Mouse (Mus musculus) heart, embryonic 15.5 days (tissue): ENCODE measurements at regions not wholly inside any gene's neighbourhood (a gene's known extent, or its start where the extent isn't known, plus 50 kb on each side); places are given as distances from the start of the nearest gene placed in this dataset.
A peak's percentile ranks its signal among the peaks of the same experiment; 100 is the strongest.

ENCODE experiments used
- ATAC-seq: fragments of 200-750 bp; cut with Nextera tagmentation; replicated peaks from 2 replicates; pipeline ENCODE4 v1.8.0; 2017; ENCODE audit warnings: low read depth, moderate TSS enrichment; ENCODE audit not compliant: insufficient number of reproducible peaks, insufficient read depth, low FRiP score
- H3K27ac ChIP-seq: fragments of 300-500 bp; sonication (generic); 2 replicates; pipeline ENCODE4 v1.5.1; 2015; ENCODE audit warnings: mild to moderate bottlenecking, inconsistent platforms
- H3K27me3 ChIP-seq: fragments of 300-500 bp; sonication (generic); 2 replicates; pipeline ENCODE4 v1.6.1; 2015; ENCODE audit warnings: inconsistent platforms
- H3K36me3 ChIP-seq: fragments of 300-500 bp; sonication (generic); 2 replicates; pipeline ENCODE4 v1.6.1; 2015; ENCODE audit warnings: mild to moderate bottlenecking, inconsistent platforms
- H3K4me1 ChIP-seq: fragments of 300-500 bp; sonication (generic); replicated peaks from 2 replicates; pipeline ENCODE4 v1.6.1; 2015; ENCODE audit warnings: inconsistent platforms
- H3K4me2 ChIP-seq: fragments of 300-500 bp; sonication (generic); 2 replicates; pipeline ENCODE4 v1.6.1; 2015; ENCODE audit warnings: inconsistent platforms, mild to moderate bottlenecking, moderate library complexity
- H3K4me3 ChIP-seq: fragments of 300-500 bp; sonication (generic); 2 replicates; pipeline ENCODE4 v1.5.1; 2015; ENCODE audit warnings: mild to moderate bottlenecking, inconsistent platforms
- H3K9ac ChIP-seq: fragments of 300-500 bp; sonication (generic); 2 replicates; pipeline ENCODE4 v1.6.1; 2015; ENCODE audit warnings: mild to moderate bottlenecking, inconsistent platforms
- H3K9me3 ChIP-seq: fragments of 300-500 bp; sonication (generic); replicated peaks from 2 replicates; pipeline ENCODE4 v1.6.1; 2016; ENCODE audit warnings: inconsistent platforms
- WGBS: fragments of 180-500 bp; shearing (Covaris S2); methylation state at CpG from one replicate; pipeline ENCODE4 v1.1.7; 2015; ENCODE audit warnings: mixed read lengths; 5-methylcytosine and 5-hydroxymethylcytosine counted together

DNA sequence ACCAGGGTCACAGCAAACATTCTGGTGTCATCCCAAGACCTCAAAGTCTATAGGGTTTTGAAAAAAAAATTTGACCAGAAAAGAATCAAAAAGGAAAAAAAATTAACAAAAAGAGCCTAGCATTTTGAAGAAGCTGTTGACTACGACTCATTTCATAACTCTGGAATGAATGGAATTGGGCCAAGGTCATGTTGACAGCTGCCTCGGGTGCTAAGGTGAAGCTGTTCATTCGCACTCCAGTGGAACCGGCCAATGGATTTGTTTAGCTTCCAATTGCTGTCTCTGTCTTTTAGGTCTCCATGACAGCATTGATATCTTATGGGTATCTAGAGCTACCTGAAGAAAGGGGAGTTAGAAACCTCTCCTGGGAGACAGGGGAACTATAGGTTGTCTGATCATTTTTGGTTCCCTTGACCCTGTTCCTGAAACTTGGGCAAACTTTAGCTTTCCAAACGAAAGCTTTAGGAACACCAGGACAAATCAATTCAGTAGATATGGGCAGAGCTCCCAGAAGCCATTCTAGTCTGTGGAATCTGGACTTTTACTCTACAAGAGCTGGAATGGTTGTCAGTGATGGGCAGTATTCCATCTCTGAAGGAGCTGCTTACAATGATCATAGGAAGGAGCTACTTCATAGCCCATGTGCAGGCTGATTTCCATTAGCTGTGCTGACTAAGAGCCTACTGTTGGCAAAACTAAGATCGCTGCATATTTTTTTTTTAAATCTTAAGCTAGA, 432.7 kb upstream of the Nr2f2 start:
- H3K27me3 ChIP-seq = no peaks in the 10 kb centered on the region
- 50% methylated on average over 6 of the region's 6 CpGs for WGBS

DNA sequence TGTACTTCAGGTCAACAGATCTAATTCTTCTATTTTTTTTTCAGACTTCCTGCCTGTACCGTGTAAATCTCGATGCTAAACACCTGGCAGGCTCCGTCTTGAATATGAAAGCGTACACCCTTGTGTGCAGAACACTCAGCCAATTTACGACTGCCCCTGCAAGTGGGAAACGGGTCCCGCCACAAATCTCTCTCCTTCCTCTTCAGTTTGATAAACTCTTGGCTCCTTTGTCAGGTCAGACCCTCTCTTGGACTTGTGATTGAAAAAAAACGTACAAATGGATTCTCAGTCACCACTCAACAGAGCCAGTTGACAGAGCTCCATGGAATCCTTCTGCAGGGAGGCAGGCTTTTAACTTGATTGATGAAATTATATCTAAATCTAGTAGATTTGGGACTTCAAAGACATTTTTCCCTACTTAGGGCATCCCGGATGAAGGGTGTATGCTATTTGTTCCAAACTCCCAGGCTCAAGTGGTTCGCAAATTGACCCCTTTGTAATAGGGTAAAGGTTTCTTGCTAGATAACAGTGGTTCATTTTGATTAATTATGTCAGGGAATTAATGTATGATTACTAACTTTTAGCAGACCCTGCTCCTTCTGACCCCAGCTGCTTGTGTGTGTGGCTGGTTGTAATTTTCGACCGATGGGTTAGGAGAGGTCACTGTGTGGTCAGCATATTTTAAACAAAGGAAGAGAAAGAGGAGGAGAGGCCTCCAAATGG, 429.7 kb upstream of the Nr2f2 start:
- ATAC-seq = no peak
- WGBS = 41% methylated on average over 12 of the region's 12 CpGs
- no peaks in the 10 kb centered on the region; the same call in 1 of the 2 replicates for H3K4me1 ChIP-seq
- no peak overlapping the region for H3K4me2 ChIP-seq
- H3K27me3 ChIP-seq = no peaks in the 10 kb centered on the region
- H3K27ac ChIP-seq = no peak overlapping the region
- H3K9ac ChIP-seq = no peak overlapping the region
- H3K4me3 ChIP-seq = no peak overlapping the region
- H3K9me3 ChIP-seq = no peaks in the 10 kb centered on the region
- H3K36me3 ChIP-seq = no peaks in the 10 kb centered on the region

More for the DNA sequence above, 432.7 kb upstream of the Nr2f2 start:
- Histone ChIP-seq H3K4me2 (no peak overlapping the region), H3K4me1 (no peaks in the 10 kb centered on the region; the same call in 1 of the 2 replicates), H3K36me3 (no peaks in the 10 kb centered on the region), H3K27ac (no peak overlapping the region), H3K9me3 (no peaks in the 10 kb centered on the region), H3K4me3 (no peak overlapping the region), H3K9ac (no peak overlapping the region)
- no peak for ATAC-seq

DNA sequence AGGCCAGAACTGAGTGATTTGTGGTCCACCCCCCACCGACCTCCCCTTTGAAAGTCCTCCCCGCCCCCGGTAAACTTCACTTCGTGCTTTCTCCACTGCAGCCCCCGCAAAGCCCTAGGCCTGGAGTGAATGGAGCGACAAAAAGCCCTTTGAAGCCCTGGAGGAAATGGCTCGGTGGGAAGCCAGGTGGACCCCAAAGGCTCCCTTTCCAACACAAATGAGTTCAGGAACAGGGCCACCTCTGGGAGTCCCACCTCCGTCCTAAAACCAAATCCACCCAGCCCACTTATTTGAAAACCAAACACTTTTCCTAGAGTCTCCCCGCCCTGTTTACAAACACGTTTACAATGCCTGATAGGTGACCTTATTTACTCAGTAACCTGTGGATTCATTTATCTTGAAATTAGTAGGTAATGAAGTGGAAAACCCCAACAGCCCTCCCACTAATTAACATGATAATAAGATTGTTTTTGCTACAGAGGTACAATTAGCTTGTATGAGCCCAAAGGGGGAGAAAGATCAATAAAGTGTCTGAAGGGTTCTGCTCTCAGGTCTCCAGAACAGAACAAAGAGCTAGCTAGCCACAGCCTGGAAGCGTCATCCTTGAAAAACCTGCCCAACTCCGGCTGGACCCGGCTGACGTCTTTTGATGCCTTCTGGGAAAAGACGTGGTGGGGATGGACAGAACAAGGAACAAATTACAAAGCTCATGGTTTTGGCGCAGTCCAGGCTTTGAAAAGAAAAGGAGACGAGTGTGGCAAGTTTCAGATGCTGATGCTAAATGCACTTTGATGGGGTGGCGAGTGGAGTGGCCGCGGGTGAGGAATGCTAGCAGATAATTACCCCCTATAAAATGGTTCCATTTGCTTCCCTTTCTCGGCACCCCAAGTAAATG, 422.6 kb upstream of the Nr2f2 start:
- Histone ChIP-seq H3K27me3 (no peaks in the 10 kb centered on the region), H3K9me3 (no peaks in the 10 kb centered on the region), H3K27ac (no peak overlapping the region), H3K4me1 (no peaks in the 10 kb centered on the region), H3K9ac (no peak overlapping the region), H3K4me3 (no peak overlapping the region), H3K4me2 (no peak overlapping the region; the same call in 1 of the 2 replicates), H3K36me3 (no peaks in the 10 kb centered on the region)
- no peak for ATAC-seq
- 22% methylated on average over 21 of the region's 21 CpGs for WGBS

DNA sequence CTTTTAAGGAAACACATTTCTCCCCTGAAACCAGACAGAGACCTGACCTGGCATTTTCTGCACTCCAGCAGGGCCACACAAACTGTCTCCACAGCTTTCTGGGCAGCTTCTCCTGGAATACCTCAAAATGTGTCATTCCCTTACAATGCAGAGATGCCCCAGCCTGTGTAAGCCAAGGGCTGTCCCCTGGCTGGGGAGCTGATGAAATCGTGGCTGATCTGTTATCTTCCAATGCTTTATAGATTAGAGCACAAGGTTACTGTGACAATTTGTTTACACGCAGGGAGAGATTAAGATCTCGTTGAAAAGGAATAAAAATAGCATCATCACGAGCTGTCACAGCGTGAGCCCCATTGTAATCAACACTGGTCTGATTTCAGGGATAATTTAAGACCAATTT, 421.4 kb upstream of the Nr2f2 start:
- Histone ChIP-seq H3K4me2 (no peak overlapping the region), H3K27me3 (no peaks in the 10 kb centered on the region), H3K4me3 (no peak overlapping the region), H3K27ac (no peak overlapping the region), H3K9ac (no peak overlapping the region), H3K9me3 (no peaks in the 10 kb centered on the region), H3K36me3 (no peaks in the 10 kb centered on the region), H3K4me1 (no peaks in the 10 kb centered on the region)
- no peak for ATAC-seq
- 33% methylated on average over 5 of the region's 5 CpGs for WGBS

DNA sequence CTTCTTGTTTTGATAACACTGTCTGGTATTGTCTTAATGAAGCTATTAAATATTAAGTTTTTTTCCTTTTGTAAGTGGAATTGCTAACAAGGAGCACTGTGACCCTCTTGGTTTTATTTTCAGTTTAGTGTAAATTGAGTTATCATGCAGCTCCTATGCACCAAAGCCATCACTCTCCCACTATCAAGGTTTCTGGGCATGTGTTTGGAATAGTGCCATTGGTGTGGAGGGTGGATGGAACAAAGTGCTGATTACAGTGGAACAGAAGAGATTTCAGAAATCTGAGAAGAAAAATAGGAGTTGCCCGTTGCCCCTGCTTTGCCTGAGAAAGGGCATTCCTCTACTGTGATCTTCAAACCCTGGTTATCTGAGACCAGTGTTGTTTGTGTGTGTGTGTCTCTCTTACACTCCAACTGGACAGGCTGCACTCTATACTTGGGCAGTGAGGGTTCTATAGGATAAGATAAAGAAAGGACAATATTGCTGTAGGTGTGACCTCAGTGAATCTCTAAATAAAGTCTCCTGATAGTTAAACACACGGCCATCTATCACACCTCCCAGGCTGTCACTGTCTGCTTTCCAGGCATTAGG, 414.3 kb upstream of the Nr2f2 start:
- no peak overlapping the region for H3K4me3 ChIP-seq
- no peaks in the 10 kb centered on the region for H3K9me3 ChIP-seq
- no peaks in the 10 kb centered on the region for H3K27me3 ChIP-seq
- H3K4me2 ChIP-seq = no peak overlapping the region
- ATAC-seq = peak; percentile 39; the same call in 1 of the 2 replicates
- H3K9ac ChIP-seq = no peak overlapping the region
- H3K36me3 ChIP-seq = no peaks in the 10 kb centered on the region
- H3K27ac ChIP-seq = no peak overlapping the region
- 13% methylated on average over 2 of the region's 2 CpGs for WGBS
- peaks cover 7% of the 10 kb centered on the region; the same call in 1 of the 2 replicates for H3K4me1 ChIP-seq

DNA sequence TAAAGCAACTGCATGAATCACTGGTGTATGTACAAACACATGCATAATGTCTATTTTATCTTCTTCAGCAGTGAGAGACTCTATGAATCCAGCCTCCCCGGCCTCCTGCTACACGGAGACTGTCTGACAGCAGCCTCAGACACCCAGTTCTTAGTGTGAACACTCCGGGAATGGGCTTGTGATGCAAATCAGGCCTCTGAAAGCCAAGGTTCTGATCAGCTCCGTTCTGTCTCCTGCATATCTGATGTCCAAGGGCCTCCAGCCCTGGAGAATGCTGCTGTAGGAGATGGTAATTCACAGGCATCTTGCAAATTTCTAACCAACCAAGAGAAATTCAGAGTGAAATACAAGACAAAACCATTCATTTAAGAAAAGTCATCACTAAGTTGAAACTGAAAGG, 411.2 kb upstream of the Nr2f2 start:
- no peak for ATAC-seq

DNA sequence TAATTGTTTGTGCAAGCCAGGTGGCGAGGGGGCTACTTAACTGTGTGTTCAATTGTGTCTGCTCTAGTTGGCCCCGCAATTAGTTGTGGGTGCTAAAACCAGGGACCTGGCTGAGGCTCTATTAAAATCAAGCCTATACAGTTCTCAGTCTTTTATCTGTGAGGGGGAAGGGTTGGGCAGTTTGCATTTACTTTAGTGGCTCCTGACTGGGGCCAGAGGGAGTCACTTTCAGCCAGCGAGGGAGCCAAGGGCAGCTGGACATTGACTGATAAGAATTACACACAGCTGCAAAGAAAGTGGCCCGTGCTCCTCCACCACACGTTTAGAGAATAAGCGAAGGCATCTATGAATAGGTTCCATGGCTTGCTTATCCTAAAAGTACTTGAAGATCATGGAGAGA, 403.1 kb upstream of the Nr2f2 start:
- ATAC-seq = no peak
- Histone ChIP-seq H3K4me2 (no peak overlapping the region), H3K9me3 (no peaks in the 10 kb centered on the region), H3K9ac (no peak overlapping the region), H3K36me3 (no peaks in the 10 kb centered on the region), H3K27me3 (no peaks in the 10 kb centered on the region), H3K4me3 (no peak overlapping the region), H3K27ac (no peak overlapping the region), H3K4me1 (peaks cover 4% of the 10 kb centered on the region)
- 48% methylated on average over 6 of the region's 6 CpGs for WGBS

More for the DNA sequence above, 411.2 kb upstream of the Nr2f2 start:
- no peak overlapping the region for H3K4me3 ChIP-seq
- peaks cover 7% of the 10 kb centered on the region; the same call in 1 of the 2 replicates for H3K4me1 ChIP-seq
- WGBS = 51% methylated on average over 4 of the region's 4 CpGs
- no peak overlapping the region for H3K27ac ChIP-seq
- H3K36me3 ChIP-seq = no peaks in the 10 kb centered on the region
- no peak overlapping the region for H3K9ac ChIP-seq
- H3K4me2 ChIP-seq = no peak overlapping the region
- no peaks in the 10 kb centered on the region for H3K27me3 ChIP-seq
- no peaks in the 10 kb centered on the region for H3K9me3 ChIP-seq

DNA sequence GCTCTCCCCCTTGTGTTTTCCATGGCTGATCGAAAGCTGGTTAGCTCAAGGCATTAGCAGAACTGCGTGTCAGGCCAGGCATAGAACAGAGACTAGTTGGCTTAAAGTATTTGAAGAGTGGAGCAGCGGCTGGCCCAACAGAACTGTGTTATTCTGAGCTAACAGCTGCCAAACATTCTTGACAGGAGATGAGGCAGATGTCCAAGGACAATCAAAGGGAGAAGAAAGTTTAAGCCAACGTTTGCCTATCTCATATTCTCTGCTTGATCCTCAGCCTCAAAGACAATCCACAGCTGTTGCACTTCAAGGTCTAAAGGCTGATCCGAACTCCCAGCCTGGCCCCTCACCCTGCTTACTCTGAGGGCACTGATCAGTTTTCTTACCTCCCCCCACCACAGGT, 401.2 kb upstream of the Nr2f2 start:
- Histone ChIP-seq H3K9me3 (no peaks in the 10 kb centered on the region), H3K4me3 (no peak overlapping the region), H3K27ac (no peak overlapping the region), H3K4me2 (no peak overlapping the region), H3K27me3 (no peaks in the 10 kb centered on the region), H3K9ac (no peak overlapping the region), H3K4me1 (peaks cover 4% of the 10 kb centered on the region), H3K36me3 (no peaks in the 10 kb centered on the region)
- no peak for ATAC-seq
- 47% methylated on average over 5 of the region's 5 CpGs for WGBS

DNA sequence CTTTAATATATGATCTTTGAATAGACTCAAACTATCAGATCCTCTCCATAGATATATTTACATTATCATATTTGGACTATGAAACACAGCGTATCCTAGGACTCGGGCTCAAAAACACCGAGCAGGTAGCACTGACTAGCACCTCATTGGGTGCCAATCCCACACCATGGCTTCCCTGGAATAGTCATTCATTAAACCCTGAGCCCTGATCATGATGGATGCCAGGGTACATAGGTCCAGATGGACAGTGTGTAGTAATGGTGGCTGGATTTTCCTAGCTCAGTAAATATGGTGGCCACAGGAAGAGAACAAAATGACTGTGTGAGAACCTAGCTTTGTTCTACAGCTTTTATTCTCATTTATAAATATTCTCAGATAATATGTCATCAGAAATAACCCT, 390.1 kb upstream of the Nr2f2 start:
- no peak for ATAC-seq
- no peak overlapping the region for H3K4me2 ChIP-seq
- H3K27ac ChIP-seq = no peak overlapping the region
- H3K4me3 ChIP-seq = no peak overlapping the region
- no peaks in the 10 kb centered on the region for H3K4me1 ChIP-seq
- WGBS = 93% methylated on average over 3 of the region's 3 CpGs
- H3K36me3 ChIP-seq = no peaks in the 10 kb centered on the region
- H3K27me3 ChIP-seq = no peaks in the 10 kb centered on the region
- H3K9me3 ChIP-seq = no peaks in the 10 kb centered on the region
- H3K9ac ChIP-seq = no peak overlapping the region

DNA sequence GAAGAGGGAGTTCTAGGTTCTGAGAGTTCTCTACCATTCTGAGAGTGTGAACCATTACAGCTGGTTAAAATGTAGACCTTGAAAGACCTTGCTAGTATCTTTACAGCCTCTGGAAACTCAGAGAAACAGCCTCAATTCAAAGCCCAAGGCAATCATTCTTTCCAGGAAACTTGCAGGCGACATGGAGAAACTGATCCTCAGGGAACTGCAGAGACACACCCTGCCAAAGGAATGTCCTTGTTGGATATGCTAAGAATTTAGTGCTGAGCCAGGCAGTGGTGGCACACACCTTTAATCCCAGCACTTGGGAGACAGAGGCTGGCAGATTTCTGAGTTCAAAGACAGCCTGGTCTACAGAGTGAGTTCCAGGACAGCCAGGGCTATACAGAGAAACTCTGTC, 388.3 kb upstream of the Nr2f2 start:
- H3K27ac ChIP-seq = no peak overlapping the region
- no peaks in the 10 kb centered on the region for H3K9me3 ChIP-seq
- no peaks in the 10 kb centered on the region for H3K4me1 ChIP-seq
- no peak overlapping the region for H3K4me2 ChIP-seq
- no peaks in the 10 kb centered on the region for H3K36me3 ChIP-seq
- H3K4me3 ChIP-seq = no peak overlapping the region
- H3K9ac ChIP-seq = no peak overlapping the region
- WGBS = 80% methylated on average over 1 of the region's 1 CpGs
- H3K27me3 ChIP-seq = no peaks in the 10 kb centered on the region
- ATAC-seq = no peak

DNA sequence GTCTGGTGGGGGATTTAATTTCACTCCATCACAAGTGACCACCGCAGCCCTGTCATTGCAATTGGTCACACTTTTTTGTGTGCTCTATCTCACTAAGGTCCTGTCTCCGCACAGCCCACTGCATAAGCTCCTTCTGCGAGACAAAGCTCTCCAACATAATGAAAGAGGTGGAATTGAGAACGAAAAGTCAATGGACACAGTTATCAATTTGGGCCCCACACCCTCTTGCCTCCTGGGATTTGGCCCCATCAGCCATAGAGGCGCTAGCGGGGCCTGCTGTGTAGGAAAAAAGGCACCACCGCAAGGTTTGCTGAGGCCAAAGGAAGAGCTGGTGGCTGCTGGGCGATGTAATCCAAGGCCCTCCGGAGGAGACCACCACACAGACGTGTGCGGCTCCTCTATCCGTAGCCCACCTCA, 386.3 kb upstream of the Nr2f2 start:
- Histone ChIP-seq H3K4me1 (no peaks in the 10 kb centered on the region), H3K36me3 (no peaks in the 10 kb centered on the region), H3K9ac (no peak overlapping the region), H3K9me3 (no peaks in the 10 kb centered on the region), H3K4me3 (no peak overlapping the region), H3K4me2 (no peak overlapping the region), H3K27ac (no peak overlapping the region), H3K27me3 (no peaks in the 10 kb centered on the region)
- WGBS = 84% methylated on average over 12 of the region's 12 CpGs
- ATAC-seq = no peak
